Mouse (Mus musculus) mesoderm, embryonic 11.5 days (tissue): ENCODE measurements around the gene Gm13304.
"Not testable (repeated sequence)": the region's sequence is repeated elsewhere in the genome, so short reads cannot be mapped to it uniquely, and the experiment has no call there.

Source experiments
- DNase-seq: peaks from one replicate; pipeline ENCODE4 v3.0.0-alpha.2; 2012; ENCODE audit warnings: low read depth, low spot score

Gm13304 gene

GRCm38 (mm10) chr4:42114517-42114916 is at the start of gene Gm13304:
Gene Gm13304 (plus strand): TSS chr4:42114817.
- not testable (repeated sequence) for DNase-seq

- DNase-seq: not testable (repeated sequence)
Observed at GRCm38 (mm10) chr4:42090907-42091306, 23.7 kb upstream of the Gm13304 start, which contains the start of gene Gm3893. Gene Gm3893 (plus strand): TSS chr4:42091207.

- not testable (repeated sequence) for DNase-seq
Observed at GRCm38 (mm10) chr4:42153136-42153535, 38.5 kb downstream of the Gm13304 start, which contains the start of gene Gm13306. Gene Gm13306 (plus strand): TSS chr4:42153436.
